Mouse (Mus musculus): Measurements from ENCODE around the gene Cdk4. TPM values are rescaled to one million over a fixed set of nuclear protein-coding genes. Genes with fewer than 3 reads are reported as not detected.
"Not testable (repeated sequence)": the region's sequence is repeated elsewhere in the genome, so short reads cannot be mapped to it uniquely, and the experiment has no call there.

The Cdk4 gene
- polyA plus RNA-seq, 1 experiment = 187 TPM

DNA sequence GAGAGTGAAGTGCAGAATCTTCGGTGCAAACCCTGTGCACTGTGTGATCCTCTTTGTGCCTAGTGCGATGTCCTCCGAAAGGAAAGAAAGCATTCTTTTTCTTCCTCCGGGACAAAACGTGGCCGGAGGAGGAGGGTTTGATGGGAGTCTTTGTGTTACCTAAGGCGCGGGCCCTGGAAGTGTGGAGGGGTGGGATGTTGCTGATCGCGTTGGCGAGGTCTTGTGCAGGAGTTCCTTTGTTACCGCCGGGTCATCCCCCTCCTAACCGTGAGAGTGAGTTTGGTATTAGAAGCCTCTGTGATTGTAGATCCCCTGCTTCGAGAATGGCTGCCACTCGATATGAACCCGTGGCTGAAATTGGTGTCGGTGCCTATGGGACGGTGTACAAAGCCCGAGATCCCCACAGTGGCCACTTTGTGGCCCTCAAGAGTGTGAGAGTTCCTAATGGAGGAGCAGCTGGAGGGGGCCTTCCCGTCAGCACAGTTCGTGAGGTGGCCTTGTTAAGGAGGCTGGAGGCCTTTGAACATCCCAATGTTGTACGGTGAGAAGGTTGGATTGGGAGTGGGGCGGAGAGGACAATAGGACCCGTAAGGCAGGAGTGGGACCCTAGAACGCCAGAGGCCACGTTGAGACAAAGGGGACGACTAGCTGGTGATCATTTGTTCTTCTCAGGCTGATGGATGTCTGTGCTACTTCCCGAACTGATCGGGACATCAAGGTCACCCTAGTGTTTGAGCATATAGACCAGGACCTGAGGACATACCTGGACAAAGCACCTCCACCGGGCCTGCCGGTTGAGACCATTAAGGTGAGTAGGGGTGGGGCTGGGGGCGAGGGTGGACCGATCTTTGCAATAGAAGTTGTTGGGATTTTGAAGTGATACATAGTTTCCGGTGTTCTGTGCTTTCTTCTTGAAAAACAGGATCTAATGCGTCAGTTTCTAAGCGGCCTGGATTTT, 858 bp downstream of the Cdk4 start:
- Histone ChIP-seq H3K4me3 (ENCODE audit: insufficient read depth, low read length) (peak overlapping the region; percentile 89), H3K4me1 (ENCODE audit: control insufficient read depth, insufficient read depth, low read length) (peaks cover 20% of the 10 kb centered on the region), H3K27ac (ENCODE audit: insufficient read depth, low read depth, low read length) (peak overlapping the region; percentile 84)
- TF ChIP-seq CTCF (IDR thresholded peaks at IDR 0.05; ENCODE audit: low read depth, low read length) (no peak), POLR2A (IDR thresholded peaks at IDR 0.05; ENCODE audit: borderline replicate concordance, low read depth, low read length) (no peak)

DNA sequence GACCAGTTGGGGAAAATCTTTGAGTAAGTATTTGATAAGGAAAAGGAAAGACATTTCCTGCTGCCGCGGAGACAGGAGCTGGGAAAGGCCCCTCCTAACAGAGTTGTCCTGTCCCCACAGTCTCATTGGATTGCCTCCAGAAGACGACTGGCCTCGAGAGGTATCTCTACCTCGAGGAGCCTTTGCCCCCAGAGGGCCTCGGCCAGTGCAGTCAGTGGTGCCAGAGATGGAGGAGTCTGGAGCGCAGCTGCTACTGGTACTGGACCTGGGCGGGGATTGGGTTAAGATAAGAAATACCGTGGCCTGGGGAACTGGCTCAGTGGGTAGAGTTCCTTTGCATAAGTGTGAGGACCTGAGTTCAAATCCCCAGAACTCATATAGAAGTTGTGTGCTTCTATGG, 2.6 kb downstream of the Cdk4 start:
- H3K27ac ChIP-seq (ENCODE audit: insufficient read depth, low read depth, low read length) = no peak overlapping the region
- no peak for TF ChIP-seq POLR2A (IDR thresholded peaks at IDR 0.05; ENCODE audit: borderline replicate concordance, low read depth, low read length)
- no peak for TF ChIP-seq CTCF (IDR thresholded peaks at IDR 0.05; ENCODE audit: low read depth, low read length)
- no peak overlapping the region for H3K4me3 ChIP-seq (ENCODE audit: insufficient read depth, low read length)
- peaks cover 20% of the 10 kb centered on the region for H3K4me1 ChIP-seq (ENCODE audit: control insufficient read depth, insufficient read depth, low read length)

- Histone ChIP-seq H3K27ac (ENCODE audit: insufficient read depth, low read depth, low read length) (no peak overlapping the region), H3K4me1 (ENCODE audit: control insufficient read depth, insufficient read depth, low read length) (peaks cover 21% of the 10 kb centered on the region), H3K4me3 (ENCODE audit: insufficient read depth, low read length) (no peak overlapping the region)
- TF ChIP-seq POLR2A (IDR thresholded peaks at IDR 0.05; ENCODE audit: borderline replicate concordance, low read depth, low read length) (no peak), CTCF (IDR thresholded peaks at IDR 0.05; ENCODE audit: low read depth, low read length) (no peak)
These were observed 3.2 kb downstream of the Cdk4 start for GRCm38 (mm10) chr10:127066519-127067018.

- H3K4me3 ChIP-seq (ENCODE audit: insufficient read depth, low read length) = 0 out of 2 replicates have a peak overlapping the region, but pooled peaks have one; percentile 95
- TF ChIP-seq POLR2A (IDR thresholded peaks at IDR 0.05; ENCODE audit: borderline replicate concordance, low read depth, low read length) = no peak
- no peak overlapping the region for H3K27ac ChIP-seq (ENCODE audit: insufficient read depth, low read depth, low read length)
- peaks cover 14% of the 10 kb centered on the region for H3K4me1 ChIP-seq (ENCODE audit: control insufficient read depth, insufficient read depth, low read length)
These were observed 5.2 kb downstream of the Cdk4 start for GRCm38 (mm10) chr10:127068360-127069038.

- H3K27ac ChIP-seq (ENCODE audit: insufficient read depth, low read depth, low read length) = peak overlapping the region; percentile 75
- peaks cover 14% of the 10 kb centered on the region for H3K4me1 ChIP-seq (ENCODE audit: control insufficient read depth, insufficient read depth, low read length)
- H3K4me3 ChIP-seq (ENCODE audit: insufficient read depth, low read length) = peak overlapping the region; percentile 95
- no peak; the same call in 1 of the 2 replicates for TF ChIP-seq POLR2A (IDR thresholded peaks at IDR 0.05; ENCODE audit: borderline replicate concordance, low read depth, low read length)
- no peak for TF ChIP-seq CTCF (IDR thresholded peaks at IDR 0.05; ENCODE audit: low read depth, low read length)
These were observed 6.2 kb downstream of the Cdk4 start for GRCm38 (mm10) chr10:127069281-127070189.

DNA sequence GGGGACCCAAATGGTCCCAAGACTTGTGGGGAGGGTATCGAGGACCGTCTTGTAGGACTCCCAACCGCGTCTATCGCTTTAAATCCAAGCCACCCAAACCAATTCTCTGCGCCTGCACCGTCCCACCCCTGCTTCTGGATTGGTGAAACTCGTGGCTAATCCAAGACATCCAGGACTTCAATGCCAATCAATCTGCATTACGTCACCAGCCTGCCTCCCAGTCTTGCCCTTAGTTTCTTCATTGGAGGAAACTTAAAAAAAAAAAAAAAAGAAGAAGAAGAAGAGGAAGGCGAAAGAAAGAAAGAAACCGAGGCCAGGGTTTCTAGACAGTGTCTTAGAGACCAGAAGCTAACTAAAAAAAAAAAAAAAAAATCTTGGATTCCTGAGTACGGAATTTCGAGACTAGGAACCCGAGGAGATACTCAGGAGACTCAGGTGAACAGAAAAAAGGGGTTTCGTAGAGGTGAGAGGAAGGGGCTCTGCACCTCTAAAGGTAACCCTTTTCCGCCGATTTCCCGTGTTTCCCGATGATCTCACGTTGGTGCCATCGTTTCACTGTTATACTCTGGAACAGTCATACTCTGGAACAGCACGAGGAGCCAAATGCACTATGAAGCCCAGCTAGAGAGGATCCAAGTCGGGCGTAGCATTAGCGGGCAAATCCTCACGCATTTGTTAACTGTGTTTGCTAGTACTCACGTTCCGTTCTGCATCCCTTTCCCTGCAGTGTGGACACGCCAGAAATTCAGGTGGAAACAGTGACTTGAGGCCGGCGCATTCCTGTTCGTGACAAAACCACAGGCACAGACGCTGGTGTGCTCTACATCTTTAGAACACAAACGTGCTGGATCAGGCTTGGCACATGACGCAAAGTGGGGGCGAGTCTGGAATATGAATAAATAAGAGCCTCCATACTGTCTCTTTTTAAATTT, 7.1 kb downstream of the Cdk4 start, which contains the start of gene Tspan31:
Gene Tspan31 (minus strand): TSS at position 75 of the 932 bp plus-strand sequence.
- peak within 1 kb of the TSS; percentile 95 for H3K4me3 ChIP-seq (ENCODE audit: insufficient read depth, low read length)
- TF ChIP-seq POLR2A (IDR thresholded peaks at IDR 0.05; ENCODE audit: borderline replicate concordance, low read depth, low read length) (0 out of 2 replicates have a peak, but pooled peaks have one; percentile 75), CTCF (IDR thresholded peaks at IDR 0.05; ENCODE audit: low read depth, low read length) (no peak)
- peaks cover 9% of the 10 kb centered on the region for H3K4me1 ChIP-seq (ENCODE audit: control insufficient read depth, insufficient read depth, low read length)
- peak within 1 kb of the TSS; percentile 75 for H3K27ac ChIP-seq (ENCODE audit: insufficient read depth, low read depth, low read length)

DNA sequence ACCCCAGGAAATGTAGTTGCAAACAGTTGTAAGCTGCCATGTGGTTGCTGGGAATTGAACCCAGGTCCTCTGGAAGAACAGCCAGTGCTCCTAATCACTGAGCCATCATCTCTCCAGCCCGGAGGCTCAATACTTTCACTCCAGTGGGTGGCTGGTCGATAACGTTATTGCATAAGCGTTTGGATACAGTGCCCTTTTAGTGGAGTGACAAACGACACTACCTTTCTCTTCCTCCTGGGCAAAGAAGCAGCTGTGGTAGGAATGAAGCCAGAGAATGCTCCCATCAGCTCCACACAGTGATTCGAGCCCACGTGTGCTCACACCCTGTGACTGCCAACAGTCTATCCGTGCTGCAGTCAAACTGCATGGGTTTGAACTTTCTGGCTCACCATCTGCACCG, 7.9 kb downstream of the Cdk4 start:
- TF ChIP-seq POLR2A (IDR thresholded peaks at IDR 0.05; ENCODE audit: borderline replicate concordance, low read depth, low read length) (no peak), CTCF (IDR thresholded peaks at IDR 0.05; ENCODE audit: low read depth, low read length) (no peak)
- Histone ChIP-seq H3K27ac (ENCODE audit: insufficient read depth, low read depth, low read length) (no peak overlapping the region), H3K4me1 (ENCODE audit: control insufficient read depth, insufficient read depth, low read length) (peaks cover 9% of the 10 kb centered on the region), H3K4me3 (ENCODE audit: insufficient read depth, low read length) (peak overlapping the region; percentile 73; the same call in 1 of the 2 replicates)

DNA sequence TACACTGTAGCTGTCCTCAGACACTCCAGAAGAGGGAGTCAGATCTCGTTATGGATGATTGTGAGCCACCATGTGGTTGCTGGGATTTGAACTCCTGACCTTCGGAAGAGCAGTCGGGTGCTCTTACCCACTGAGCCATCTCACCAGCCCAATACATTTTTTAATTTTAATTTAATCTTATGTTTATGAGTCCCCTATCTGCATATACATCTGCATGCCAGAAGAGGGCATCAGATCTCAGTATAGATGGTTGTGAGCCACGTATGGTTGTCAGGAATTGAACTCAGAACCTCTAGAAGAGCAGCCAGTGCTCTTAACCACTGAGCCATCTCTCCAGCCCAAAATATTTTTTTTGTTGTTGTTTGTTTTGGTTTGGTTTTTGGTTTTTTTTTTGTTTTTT, 8.9 kb downstream of the Cdk4 start:
- H3K4me1 ChIP-seq (ENCODE audit: control insufficient read depth, insufficient read depth, low read length); H3K4me3 ChIP-seq (ENCODE audit: insufficient read depth, low read length); H3K27ac ChIP-seq (ENCODE audit: insufficient read depth, low read depth, low read length): not testable (repeated sequence)

- not testable (repeated sequence) for H3K4me1 ChIP-seq (ENCODE audit: control insufficient read depth, insufficient read depth, low read length); H3K27ac ChIP-seq (ENCODE audit: insufficient read depth, low read depth, low read length); H3K4me3 ChIP-seq (ENCODE audit: insufficient read depth, low read length)
These were observed 9.6 kb downstream of the Cdk4 start for GRCm38 (mm10) chr10:127072969-127073368.
